Mouse (Mus musculus) forebrain, embryonic 14.5 days (tissue): ENCODE measurements at regions not wholly inside any gene's neighbourhood (a gene's known extent, or its start where the extent isn't known, plus 50 kb on each side); places are given as distances from the start of the nearest gene placed in this dataset.

Source experiments
- ATAC-seq: fragments of 200-750 bp; cut with Nextera tagmentation; 2 replicates; pipeline ENCODE4 v1.8.0; 2017; ENCODE audit warnings: mild to moderate bottlenecking, moderate library complexity
- DNase-seq: peaks from one replicate; pipeline ENCODE4 v3.0.0-alpha.2; 2015; ENCODE audit warnings: low spot score
- H3K27ac ChIP-seq: fragments of 300-500 bp; sonication (generic); 2 replicates; pipeline ENCODE4 v1.5.1; 2014; ENCODE audit warnings: low read depth, mild to moderate bottlenecking, control low read depth, low read length, moderate library complexity
- H3K27me3 ChIP-seq: fragments of 300-500 bp; sonication (generic); replicated peaks from 2 replicates; pipeline ENCODE4 v1.6.1; 2014; ENCODE audit warnings: low read length, control low read depth, mixed read lengths; ENCODE audit not compliant: control insufficient read depth, insufficient read depth
- H3K36me3 ChIP-seq: fragments of 300-500 bp; sonication (generic); 2 replicates; pipeline ENCODE4 v1.6.1; 2014; ENCODE audit warnings: low read length, control low read depth; ENCODE audit not compliant: control insufficient read depth, insufficient read depth
- H3K4me1 ChIP-seq: fragments of 300-500 bp; sonication (generic); 2 replicates; pipeline ENCODE4 v1.6.1; 2014; ENCODE audit warnings: antibody characterized with exemption, low read length, control low read depth; ENCODE audit not compliant: control insufficient read depth, insufficient read depth
- H3K4me2 ChIP-seq: fragments of 300-500 bp; sonication (generic); 2 replicates; pipeline ENCODE4 v1.6.1; 2014; ENCODE audit warnings: mild to moderate bottlenecking, control low read depth, low read length
- H3K4me3 ChIP-seq: fragments of 300-500 bp; sonication (generic); 2 replicates; pipeline ENCODE4 v1.5.1; 2014; ENCODE audit warnings: low read depth, low read length, control low read depth
- H3K9ac ChIP-seq: fragments of 300-500 bp; sonication (generic); 2 replicates; pipeline ENCODE4 v1.6.1; 2014; ENCODE audit warnings: mild to moderate bottlenecking, low read length, control low read depth, moderate library complexity
- H3K9me3 ChIP-seq: fragments of 300-500 bp; sonication (generic); replicated peaks from 2 replicates; pipeline ENCODE4 v1.6.1; 2016; ENCODE audit warnings: low read length, control low read depth, mixed read lengths; ENCODE audit not compliant: control insufficient read depth
- WGBS: fragments of 180-500 bp; shearing (Covaris S2); extraction: QIAGEN DNeasy Blood & Tissue Kit; methylation state at CpG from one replicate; pipeline ENCODE4 v1.1.7; 2014; 5-methylcytosine and 5-hydroxymethylcytosine counted together

GRCm38 (mm10) chr8:112332021-112332420 is 237.8 kb upstream of the Cntnap4 start:
- no peak for ATAC-seq
- Histone ChIP-seq H3K9me3 (no peaks in the 10 kb centered on the region), H3K27me3 (no peaks in the 10 kb centered on the region), H3K9ac (no peak overlapping the region), H3K4me3 (no peak overlapping the region), H3K36me3 (no peaks in the 10 kb centered on the region), H3K4me1 (no peaks in the 10 kb centered on the region), H3K4me2 (no peak overlapping the region), H3K27ac (no peak overlapping the region)
- DNase-seq, result no peak
- WGBS, result 90% methylated on average over 10 of the region's 10 CpGs

GRCm38 (mm10) chr8:112309816-112310215 is 260.0 kb upstream of the Cntnap4 start:
- Histone ChIP-seq H3K36me3 (no peaks in the 10 kb centered on the region), H3K4me1 (no peaks in the 10 kb centered on the region), H3K4me3 (no peak overlapping the region), H3K9me3 (no peaks in the 10 kb centered on the region), H3K27ac (no peak overlapping the region), H3K27me3 (no peaks in the 10 kb centered on the region), H3K4me2 (no peak overlapping the region), H3K9ac (no peak overlapping the region)
- ATAC-seq (no peak), DNase-seq (peak; percentile 49)
- 55% methylated on average over 3 of the region's 3 CpGs for WGBS

GRCm38 (mm10) chr8:112308354-112308753 is 261.5 kb upstream of the Cntnap4 start:
- H3K27ac ChIP-seq, result no peak overlapping the region
- no peaks in the 10 kb centered on the region for H3K4me1 ChIP-seq
- H3K4me3 ChIP-seq, result no peak overlapping the region
- H3K4me2 ChIP-seq, result no peak overlapping the region
- H3K9me3 ChIP-seq, result no peaks in the 10 kb centered on the region
- 76% methylated on average over 6 of the region's 6 CpGs for WGBS
- H3K36me3 ChIP-seq, result no peaks in the 10 kb centered on the region
- no peak overlapping the region for H3K9ac ChIP-seq
- DNase-seq (peak; percentile 68), ATAC-seq (peak; percentile 72)
- H3K27me3 ChIP-seq, result no peaks in the 10 kb centered on the region

- Histone ChIP-seq H3K4me1 (no peaks in the 10 kb centered on the region), H3K27ac (no peak overlapping the region), H3K4me3 (no peak overlapping the region), H3K27me3 (no peaks in the 10 kb centered on the region), H3K9me3 (no peaks in the 10 kb centered on the region), H3K36me3 (no peaks in the 10 kb centered on the region), H3K4me2 (no peak overlapping the region), H3K9ac (no peak overlapping the region)
- WGBS, result 92% methylated on average over 8 of the region's 8 CpGs
- DNase-seq, result no peak
- no peak for ATAC-seq
These were observed 272.8 kb upstream of the Cntnap4 start for GRCm38 (mm10) chr8:112297021-112297420.

- Histone ChIP-seq H3K4me1 (no peaks in the 10 kb centered on the region), H3K27ac (no peak overlapping the region), H3K9ac (no peak overlapping the region), H3K4me2 (no peak overlapping the region), H3K4me3 (no peak overlapping the region), H3K27me3 (no peaks in the 10 kb centered on the region), H3K9me3 (no peaks in the 10 kb centered on the region), H3K36me3 (no peaks in the 10 kb centered on the region)
- DNase-seq (no peak), ATAC-seq (no peak)
- 92% methylated on average over 6 of the region's 6 CpGs for WGBS
These were observed 268.5 kb upstream of the Gm6793 start for GRCm38 (mm10) chr8:112283316-112283715.

- WGBS, result 0% methylated on average over 5 of the region's 5 CpGs
These were observed 254.8 kb upstream of the Gm6793 start for GRCm38 (mm10) chr8:112269598-112269997.

GRCm38 (mm10) chr8:112269214-112269566 is 254.4 kb upstream of the Gm6793 start:
- Histone ChIP-seq H3K9ac (peak overlapping the region; percentile 26; the same call in 1 of the 2 replicates), H3K4me3 (0 out of 2 replicates have a peak overlapping the region, but pooled peaks have one; percentile 6), H3K27ac (peak overlapping the region; percentile 88), H3K9me3 (no peaks in the 10 kb centered on the region), H3K4me2 (peak overlapping the region; percentile 41), H3K36me3 (no peaks in the 10 kb centered on the region), H3K4me1 (peaks cover 11% of the 10 kb centered on the region), H3K27me3 (no peaks in the 10 kb centered on the region)
- 6% methylated on average over 8 of the region's 8 CpGs for WGBS
- peak; percentile 77 for ATAC-seq
- no peak for DNase-seq

More at GRCm38 (mm10) chr8:112269598-112269997, 254.8 kb upstream of the Gm6793 start:
- Histone ChIP-seq H3K4me1 (peaks cover 11% of the 10 kb centered on the region), H3K36me3 (no peaks in the 10 kb centered on the region), H3K4me3 (0 out of 2 replicates have a peak overlapping the region, but pooled peaks have one; percentile 6), H3K9me3 (no peaks in the 10 kb centered on the region), H3K27me3 (no peaks in the 10 kb centered on the region), H3K27ac (peak overlapping the region; percentile 88), H3K9ac (peak overlapping the region; percentile 26; the same call in 1 of the 2 replicates), H3K4me2 (peak overlapping the region; percentile 41)
- DNase-seq (peak; percentile 42), ATAC-seq (peak; percentile 32)

GRCm38 (mm10) chr8:112268544-112269213 is 253.8 kb upstream of the Gm6793 start:
- peak; percentile 96 for DNase-seq
- Histone ChIP-seq H3K4me3 (no peak overlapping the region), H3K9ac (0 out of 2 replicates have a peak overlapping the region, but pooled peaks have one; percentile 26)

GRCm38 (mm10) chr8:112257922-112258475 is 243.2 kb upstream of the Gm6793 start:
- 17% methylated on average over 13 of the region's 13 CpGs for WGBS
- Histone ChIP-seq H3K9ac (peak overlapping the region; percentile 47; the same call in 1 of the 2 replicates), H3K27me3 (no peaks in the 10 kb centered on the region), H3K27ac (peak overlapping the region; percentile 45), H3K4me2 (peak overlapping the region; percentile 47), H3K4me3 (peak overlapping the region; percentile 17), H3K9me3 (no peaks in the 10 kb centered on the region), H3K36me3 (no peaks in the 10 kb centered on the region), H3K4me1 (peaks cover 8% of the 10 kb centered on the region; the same call in 1 of the 2 replicates)
- peak; percentile 66 for DNase-seq
- ATAC-seq, result peak; percentile 75

More at GRCm38 (mm10) chr8:112268544-112269213, 253.8 kb upstream of the Gm6793 start:
- Histone ChIP-seq H3K9me3 (no peaks in the 10 kb centered on the region), H3K4me1 (peaks cover 11% of the 10 kb centered on the region), H3K4me2 (peak overlapping the region; percentile 41), H3K27ac (peak overlapping the region; percentile 88), H3K36me3 (no peaks in the 10 kb centered on the region), H3K27me3 (no peaks in the 10 kb centered on the region)
- peak; percentile 94 for ATAC-seq
- WGBS, result 6% methylated on average over 9 of the region's 9 CpGs
